Mouse (Mus musculus) cerebellum, postnatal 36 days (tissue): ENCODE measurements around the gene Dnaaf1.

ENCODE experiments used
- DNase-seq, 2 experiments: peaks; one replicate each; pipeline ENCODE4 v3.0.0; 2021 to 2022; ENCODE audit warnings: mixed read lengths in 2 of 2

The Dnaaf1 gene

GRCm38 (mm10) chr8:119572411-119572810 is 2.6 kb upstream of the Dnaaf1 start:
- no peak for DNase-seq

GRCm38 (mm10) chr8:119575366-119575726 is 311 bp downstream of the Dnaaf1 start:
- DNase-seq = no peak

GRCm38 (mm10) chr8:119579096-119579495 is 4.1 kb downstream of the Dnaaf1 start:
- DNase-seq = no peak

GRCm38 (mm10) chr8:119580441-119581161 is 5.6 kb downstream of the Dnaaf1 start:
- DNase-seq = no peak

- no peak for DNase-seq
These were observed 10.9 kb downstream of the Dnaaf1 start for GRCm38 (mm10) chr8:119585901-119586300.

GRCm38 (mm10) chr8:119588321-119588720 is 13.3 kb downstream of the Dnaaf1 start:
- DNase-seq = no peak

- no peak for DNase-seq
These were observed 13.8 kb downstream of the Dnaaf1 start for GRCm38 (mm10) chr8:119588844-119589243.

GRCm38 (mm10) chr8:119590348-119590747 is 15.3 kb downstream of the Dnaaf1 start:
- no peak for DNase-seq

GRCm38 (mm10) chr8:119591456-119591855 is 16.4 kb downstream of the Dnaaf1 start:
- DNase-seq = no peak

GRCm38 (mm10) chr8:119603771-119604170 is 28.7 kb downstream of the Dnaaf1 start:
- DNase-seq = no peak

- DNase-seq = no peak
These were observed 29.4 kb downstream of the Dnaaf1 start for GRCm38 (mm10) chr8:119604398-119604803.

GRCm38 (mm10) chr8:119604996-119605395 is 30.0 kb downstream of the Dnaaf1 start, which contains the start of gene Taf1c:
TSS of gene Taf1c (minus strand) at chr8:119605222.
- peak; percentile 94 to 96 for DNase-seq

- no peak for DNase-seq
These were observed 31.2 kb downstream of the Dnaaf1 start for GRCm38 (mm10) chr8:119606224-119606623.

- DNase-seq = no peak
These were observed 37.4 kb downstream of the Dnaaf1 start, which contains the start of gene Adad2 for GRCm38 (mm10) chr8:119612471-119612870. TSS of gene Adad2 (plus strand) at chr8:119612747.

GRCm38 (mm10) chr8:119615096-119615495 is 40.1 kb downstream of the Dnaaf1 start:
- no peak for DNase-seq

GRCm38 (mm10) chr8:119616358-119616757 is 41.3 kb downstream of the Dnaaf1 start:
- DNase-seq = no peak

- DNase-seq = no peak
These were observed 41.8 kb downstream of the Dnaaf1 start for GRCm38 (mm10) chr8:119616811-119617210.

- no peak for DNase-seq
These were observed 42.6 kb downstream of the Dnaaf1 start for GRCm38 (mm10) chr8:119617586-119617985.

- DNase-seq = no peak
These were observed 43.9 kb downstream of the Dnaaf1 start for GRCm38 (mm10) chr8:119618887-119619286.

- no peak for DNase-seq
These were observed 45.2 kb downstream of the Dnaaf1 start for GRCm38 (mm10) chr8:119620116-119620840.

- no peak for DNase-seq
These were observed 45.9 kb downstream of the Dnaaf1 start for GRCm38 (mm10) chr8:119620848-119621465.

- no peak for DNase-seq
These were observed 47.5 kb downstream of the Dnaaf1 start for GRCm38 (mm10) chr8:119622555-119622954.

- no peak for DNase-seq
These were observed 48.0 kb downstream of the Dnaaf1 start for GRCm38 (mm10) chr8:119623061-119623460.

GRCm38 (mm10) chr8:119623744-119624143 is 48.7 kb downstream of the Dnaaf1 start:
- DNase-seq = no peak
